Mouse (Mus musculus) heart, embryonic 14.5 days (tissue): ENCODE results near the gene Prkg2. TPM values are rescaled to one million over a fixed set of nuclear protein-coding genes. Genes with fewer than 3 reads are reported as not detected.

Experiments used
- ATAC-seq: fragments of 200-750 bp; cut with Nextera tagmentation; 2 replicates; pipeline ENCODE4 v1.8.0; 2017; ENCODE audit warnings: low read depth, moderate TSS enrichment; ENCODE audit not compliant: insufficient number of reproducible peaks, insufficient read depth, low FRiP score
- H3K27ac ChIP-seq, 2 experiments: fragments of 200-500 bp in 1 of 2; fragments of 300-500 bp in 1 of 2; sonication (generic) in 1 of 2; replicated peaks in 1 of 2; 2 replicates each; pipeline ENCODE4 v1.5.1; 2012 to 2014; ENCODE audit warnings: low read depth in 2 of 2, low read length in 2 of 2, control low read depth in 1 of 2, mild to moderate bottlenecking in 1 of 2, mixed read lengths in 1 of 2; ENCODE audit not compliant: control insufficient read depth in 1 of 2, insufficient read depth in 1 of 2
- H3K27me3 ChIP-seq: fragments of 300-500 bp; sonication (generic); 2 replicates; pipeline ENCODE4 v1.6.1; 2014; ENCODE audit warnings: mild to moderate bottlenecking, low read length, control low read depth; ENCODE audit not compliant: control insufficient read depth, insufficient read depth
- H3K36me3 ChIP-seq: fragments of 300-500 bp; sonication (generic); 2 replicates; pipeline ENCODE4 v1.6.1; 2014; ENCODE audit warnings: mild to moderate bottlenecking, control low read depth, low read length, mixed read lengths; ENCODE audit not compliant: control insufficient read depth, insufficient read depth
- H3K4me1 ChIP-seq, 2 experiments: fragments of 200-500 bp in 1 of 2; fragments of 300-500 bp in 1 of 2; sonication (generic) in 1 of 2; 2 replicates each; pipeline ENCODE4 v1.6.1; 2012 to 2014; ENCODE audit warnings: low read length in 2 of 2, control low read depth in 1 of 2, mixed read lengths in 1 of 2; ENCODE audit not compliant: control insufficient read depth in 2 of 2, insufficient read depth in 2 of 2
- H3K4me2 ChIP-seq: fragments of 300-500 bp; sonication (generic); 2 replicates; pipeline ENCODE4 v1.6.1; 2014; ENCODE audit warnings: mild to moderate bottlenecking, low read length
- H3K4me3 ChIP-seq, 2 experiments: fragments of 200-500 bp in 1 of 2; fragments of 300-500 bp in 1 of 2; sonication (generic) in 1 of 2; 2 replicates each; pipeline ENCODE4 v1.5.1; 2012 to 2014; ENCODE audit warnings: low read length in 2 of 2, mild to moderate bottlenecking in 2 of 2, control low read depth in 1 of 2, low read depth in 1 of 2, moderate library complexity in 1 of 2; ENCODE audit not compliant: control insufficient read depth in 1 of 2, insufficient read depth in 1 of 2
- H3K9ac ChIP-seq: fragments of 300-500 bp; sonication (generic); 2 replicates; pipeline ENCODE4 v1.6.1; 2014; ENCODE audit warnings: mild to moderate bottlenecking, low read length
- H3K9me3 ChIP-seq: fragments of 300-500 bp; sonication (generic); 2 replicates; pipeline ENCODE4 v1.6.1; 2016; ENCODE audit warnings: low read length, control low read depth; ENCODE audit not compliant: control insufficient read depth
- WGBS: fragments of 180-500 bp; shearing (Covaris S2); extraction: QIAGEN DNeasy Blood & Tissue Kit; methylation state at CpG from one replicate; pipeline ENCODE4 v1.1.7; 2014; 5-methylcytosine and 5-hydroxymethylcytosine counted together
- polyA plus RNA-seq: library from polyadenylated mRNA; unstranded; fragments of >200 nt; fragmentation: Nextera tagmentation; extraction: Ambion mirVana; gene quantifications from 2 replicates; pipeline ENCODE4 v1.2.1, GENCODE M21; 2014

Prkg2 gene
- polyA plus RNA-seq, 1 experiment from 2014 or later: 0.24 TPM

GRCm38 (mm10) chr5:98951566-98951965 lies 85.6 kb downstream of the Prkg2 start:
- WGBS: 70% methylated on average over 4 of the region's 4 CpGs
- H3K27ac ChIP-seq: no peak overlapping the region
- H3K9ac ChIP-seq: no peak overlapping the region
- H3K4me3 ChIP-seq: no peak overlapping the region
- no peaks in the 10 kb centered on the region for H3K36me3 ChIP-seq
- no peak for ATAC-seq
- H3K9me3 ChIP-seq: no peaks in the 10 kb centered on the region
- no peaks in the 10 kb centered on the region for H3K4me1 ChIP-seq
- H3K4me2 ChIP-seq: no peak overlapping the region
- H3K27me3 ChIP-seq: no peaks in the 10 kb centered on the region

- H3K36me3 ChIP-seq: no peaks in the 10 kb centered on the region
- H3K27ac ChIP-seq: no peak overlapping the region
- H3K9ac ChIP-seq: no peak overlapping the region
- H3K9me3 ChIP-seq: no peaks in the 10 kb centered on the region
- H3K4me1 ChIP-seq: no peaks in the 10 kb centered on the region
- 79% methylated on average over 4 of the region's 4 CpGs for WGBS
- no peaks in the 10 kb centered on the region for H3K27me3 ChIP-seq
- no peak for ATAC-seq
- no peak overlapping the region for H3K4me3 ChIP-seq
- no peak overlapping the region for H3K4me2 ChIP-seq
These were observed 86.6 kb downstream of the Prkg2 start for GRCm38 (mm10) chr5:98950495-98951092.

GRCm38 (mm10) chr5:98949784-98950183 lies 87.4 kb downstream of the Prkg2 start:
- Histone ChIP-seq H3K9ac (no peak overlapping the region), H3K4me1 (no peaks in the 10 kb centered on the region), H3K27me3 (no peaks in the 10 kb centered on the region), H3K4me3 (no peak overlapping the region), H3K4me2 (no peak overlapping the region), H3K27ac (no peak overlapping the region), H3K36me3 (no peaks in the 10 kb centered on the region), H3K9me3 (no peaks in the 10 kb centered on the region)
- no peak for ATAC-seq
- 86% methylated on average over 10 of the region's 10 CpGs for WGBS

- H3K27me3 ChIP-seq: no peaks in the 10 kb centered on the region
- H3K27ac ChIP-seq: no peak overlapping the region
- no peaks in the 10 kb centered on the region for H3K9me3 ChIP-seq
- no peak for ATAC-seq
- H3K4me2 ChIP-seq: no peak overlapping the region
- H3K4me3 ChIP-seq: no peak overlapping the region
- no peaks in the 10 kb centered on the region for H3K4me1 ChIP-seq
- no peak overlapping the region for H3K9ac ChIP-seq
- 88% methylated on average over 20 of the region's 20 CpGs for WGBS
- H3K36me3 ChIP-seq: no peaks in the 10 kb centered on the region
These were observed 90.5 kb downstream of the Prkg2 start for GRCm38 (mm10) chr5:98946656-98947055.

GRCm38 (mm10) chr5:98946117-98946620 lies 91.0 kb downstream of the Prkg2 start:
- Histone ChIP-seq H3K4me1 (no peaks in the 10 kb centered on the region), H3K9ac (no peak overlapping the region), H3K4me2 (no peak overlapping the region), H3K36me3 (no peaks in the 10 kb centered on the region), H3K4me3 (no peak overlapping the region), H3K9me3 (no peaks in the 10 kb centered on the region), H3K27me3 (no peaks in the 10 kb centered on the region), H3K27ac (no peak overlapping the region)
- 85% methylated on average over 4 of the region's 4 CpGs for WGBS
- no peak for ATAC-seq

- WGBS: 56% methylated on average over 6 of the region's 6 CpGs
- Histone ChIP-seq H3K9ac (no peak overlapping the region), H3K36me3 (no peaks in the 10 kb centered on the region), H3K9me3 (no peaks in the 10 kb centered on the region), H3K4me2 (no peak overlapping the region), H3K4me3 (no peak overlapping the region), H3K27me3 (no peaks in the 10 kb centered on the region), H3K4me1 (no peaks in the 10 kb centered on the region; a peak in 1 of 4 replicates), H3K27ac (no peak overlapping the region)
- no peak for ATAC-seq
These were observed 93.4 kb downstream of the Prkg2 start for GRCm38 (mm10) chr5:98943776-98944175.

GRCm38 (mm10) chr5:98940731-98941130 lies 96.4 kb downstream of the Prkg2 start:
- 25% methylated on average over 6 of the region's 6 CpGs for WGBS
- no peaks in the 10 kb centered on the region for H3K36me3 ChIP-seq
- no peak overlapping the region for H3K4me3 ChIP-seq
- H3K4me2 ChIP-seq: no peak overlapping the region
- no peaks in the 10 kb centered on the region; a peak in 1 of 4 replicates for H3K4me1 ChIP-seq
- H3K27me3 ChIP-seq: no peaks in the 10 kb centered on the region
- no peak overlapping the region for H3K27ac ChIP-seq
- no peak overlapping the region for H3K9ac ChIP-seq
- ATAC-seq: no peak
- H3K9me3 ChIP-seq: no peaks in the 10 kb centered on the region

GRCm38 (mm10) chr5:98939631-98940208 lies 97.4 kb downstream of the Prkg2 start:
- H3K27ac ChIP-seq: no peak overlapping the region
- ATAC-seq: no peak
- H3K4me2 ChIP-seq: no peak overlapping the region
- H3K27me3 ChIP-seq: no peaks in the 10 kb centered on the region
- no peak overlapping the region for H3K4me3 ChIP-seq
- no peak overlapping the region for H3K9ac ChIP-seq
- no peaks in the 10 kb centered on the region for H3K36me3 ChIP-seq
- 79% methylated on average over 6 of the region's 6 CpGs for WGBS
- no peaks in the 10 kb centered on the region for H3K9me3 ChIP-seq
- no peaks in the 10 kb centered on the region; a peak in 1 of 4 replicates for H3K4me1 ChIP-seq
